Mouse (Mus musculus) cerebellum, adult 2 months (tissue): ENCODE data around the gene Mob3c. TPM values are rescaled to one million over a fixed set of nuclear protein-coding genes. Genes with fewer than 3 reads are reported as not detected.

Experiments used
- DNase-seq, 2 experiments: peaks; one replicate each; pipeline ENCODE4 v3.0.0; 2021
- H3K27ac ChIP-seq: fragments of 200-500 bp; 2 replicates; pipeline ENCODE4 v1.5.1; 2012; ENCODE audit warnings: low read length, control low read depth, inconsistent platforms; ENCODE audit not compliant: insufficient read depth
- H3K27me3 ChIP-seq: fragments of 200-500 bp; 2 replicates; pipeline ENCODE4 v1.6.1; 2012; ENCODE audit warnings: inconsistent platforms, mild to moderate bottlenecking, low read length, moderate library complexity; ENCODE audit not compliant: control insufficient read depth, insufficient read depth
- H3K4me1 ChIP-seq: fragments of 200-500 bp; 2 replicates; pipeline ENCODE4 v1.6.1; 2011; ENCODE audit warnings: low read length; ENCODE audit not compliant: control insufficient read depth, insufficient read depth
- H3K4me3 ChIP-seq: fragments of 200-500 bp; replicated peaks from 2 replicates; pipeline ENCODE3; 2011; ENCODE audit warnings: mild to moderate bottlenecking, low read depth, low read length, control low read depth; ENCODE audit not compliant: insufficient read depth
- CTCF ChIP-seq: fragments of 200-500 bp; IDR thresholded peaks from 2 replicates; pipeline ENCODE4 v1.5.1; 2011; ENCODE audit warnings: low read depth, mild to moderate bottlenecking, control low read depth, low read length, moderate library complexity, borderline replicate concordance; ENCODE audit not compliant: insufficient read depth
- POLR2A ChIP-seq: fragments of 200-500 bp; IDR thresholded peaks from 2 replicates; pipeline ENCODE4 v1.6.1; 2011; ENCODE audit warnings: low read length, control low read depth, borderline replicate concordance; ENCODE audit not compliant: insufficient read depth
- WGBS: fragments of 180-500 bp; shearing (Covaris S2); methylation state at CpG from one replicate; pipeline ENCODE4 v1.1.7; 2018; 5-methylcytosine and 5-hydroxymethylcytosine counted together
- polyA plus RNA-seq: library from polyadenylated mRNA; depleted of rRNA; stranded (reverse); fragments of >200 nt; gene quantifications from 2 replicates; pipeline ENCODE4 v1.2.3, GENCODE M21; 2012

Gene Mob3c
- polyA plus RNA-seq, 1 experiment: 11.1 TPM

GRCm38 (mm10) chr4:115850631-115851030, 22.7 kb downstream of the Mob3c start:
- H3K4me1 ChIP-seq: peaks cover 5% of the 10 kb centered on the region; the same call in 1 of the 2 replicates
- no peaks in the 10 kb centered on the region for H3K27me3 ChIP-seq
- no peak overlapping the region for H3K4me3 ChIP-seq
- WGBS: 69% methylated on average over 2 of the region's 2 CpGs
- no peak for DNase-seq
- TF ChIP-seq CTCF (no peak), POLR2A (no peak)
- H3K27ac ChIP-seq: no peak overlapping the region

DNA sequence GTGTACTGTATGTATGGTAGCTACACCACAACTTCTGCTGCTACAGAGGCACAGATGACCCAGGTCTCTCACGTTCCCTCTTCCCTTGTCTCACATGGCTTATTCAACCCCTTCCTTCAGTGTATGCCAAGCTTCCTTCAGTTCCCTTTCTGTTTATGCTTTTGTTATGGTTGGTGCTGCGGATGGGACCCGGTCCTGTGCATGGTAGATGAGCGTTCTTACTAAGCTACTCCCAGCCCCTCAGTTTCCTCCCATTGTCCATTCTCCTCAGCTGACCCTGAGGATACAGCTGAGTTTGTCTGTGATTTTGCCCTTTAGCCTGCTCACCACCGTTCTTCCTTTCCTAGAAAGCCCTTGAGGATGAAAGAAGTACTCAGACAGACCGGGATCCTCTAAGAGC, 23.7 kb downstream of the Mob3c start:
- WGBS: 88% methylated on average over 6 of the region's 6 CpGs

GRCm38 (mm10) chr4:115855100-115855499, 27.2 kb downstream of the Mob3c start:
- Histone ChIP-seq H3K4me3 (no peak overlapping the region), H3K27me3 (no peaks in the 10 kb centered on the region), H3K4me1 (no peaks in the 10 kb centered on the region), H3K27ac (no peak overlapping the region)
- DNase-seq: no peak
- WGBS: 39% methylated on average over 6 of the region's 6 CpGs
- TF ChIP-seq CTCF (no peak), POLR2A (no peak)

More for the DNA sequence above, 23.7 kb downstream of the Mob3c start:
- Histone ChIP-seq H3K27me3 (no peaks in the 10 kb centered on the region), H3K4me1 (peaks cover 5% of the 10 kb centered on the region; the same call in 1 of the 2 replicates), H3K4me3 (no peak overlapping the region), H3K27ac (no peak overlapping the region)
- TF ChIP-seq CTCF: no peak
- TF ChIP-seq POLR2A: no peak
- DNase-seq: no peak

GRCm38 (mm10) chr4:115855609-115856008, 27.7 kb downstream of the Mob3c start:
- TF ChIP-seq CTCF (no peak), POLR2A (no peak)
- Histone ChIP-seq H3K4me3 (no peak overlapping the region), H3K27me3 (no peaks in the 10 kb centered on the region), H3K4me1 (no peaks in the 10 kb centered on the region), H3K27ac (no peak overlapping the region)
- 33% methylated on average over 4 of the region's 4 CpGs for WGBS
- DNase-seq: no peak

- DNase-seq: no peak
- TF ChIP-seq POLR2A (no peak), CTCF (no peak)
- H3K27me3 ChIP-seq: no peaks in the 10 kb centered on the region
- H3K27ac ChIP-seq: no peak overlapping the region
- no peak overlapping the region for H3K4me3 ChIP-seq
- 72% methylated on average over 4 of the region's 4 CpGs for WGBS
- H3K4me1 ChIP-seq: no peaks in the 10 kb centered on the region
Observed at GRCm38 (mm10) chr4:115856282-115856681, 28.4 kb downstream of the Mob3c start.

DNA sequence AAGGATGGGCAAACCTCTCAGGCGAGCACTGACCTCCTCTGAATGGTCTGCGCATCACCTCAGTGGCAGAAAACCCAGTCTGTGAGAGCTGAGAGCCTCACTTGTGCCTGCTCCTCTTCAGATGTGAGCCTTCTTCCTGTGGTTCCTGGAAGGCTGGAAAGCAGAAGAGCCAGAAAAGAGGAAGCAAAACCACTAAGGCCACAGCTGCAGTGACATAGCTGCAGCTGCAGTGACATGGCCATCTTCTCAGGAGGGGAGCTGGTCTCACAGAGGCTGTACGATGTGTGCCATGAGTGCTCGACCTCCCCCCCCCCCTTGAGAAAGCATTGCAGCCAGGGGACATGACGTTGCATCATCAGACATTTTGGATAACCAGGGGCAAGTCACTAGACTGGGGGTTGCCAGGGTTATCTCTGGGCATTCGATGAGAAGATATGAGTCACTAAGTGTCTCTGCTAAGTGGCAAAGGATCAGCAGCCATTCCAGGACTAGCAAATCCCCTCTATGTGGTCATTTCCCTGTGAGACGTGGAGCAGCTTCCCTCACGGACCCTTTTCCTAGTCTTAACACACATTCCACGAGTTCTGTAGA, 29.5 kb downstream of the Mob3c start:
- Histone ChIP-seq H3K27me3 (no peaks in the 10 kb centered on the region), H3K4me3 (no peak overlapping the region), H3K4me1 (no peaks in the 10 kb centered on the region), H3K27ac (no peak overlapping the region)
- DNase-seq: no peak
- TF ChIP-seq POLR2A (no peak), CTCF (no peak)
- 83% methylated on average over 9 of the region's 9 CpGs for WGBS

- Histone ChIP-seq H3K4me1 (no peaks in the 10 kb centered on the region), H3K27me3 (no peaks in the 10 kb centered on the region), H3K27ac (no peak overlapping the region), H3K4me3 (no peak overlapping the region)
- no peak for TF ChIP-seq POLR2A
- no peak for TF ChIP-seq CTCF
- no peak for DNase-seq
- WGBS: 74% methylated on average over 7 of the region's 7 CpGs
Observed at GRCm38 (mm10) chr4:115863352-115863751, 35.5 kb downstream of the Mob3c start.

DNA sequence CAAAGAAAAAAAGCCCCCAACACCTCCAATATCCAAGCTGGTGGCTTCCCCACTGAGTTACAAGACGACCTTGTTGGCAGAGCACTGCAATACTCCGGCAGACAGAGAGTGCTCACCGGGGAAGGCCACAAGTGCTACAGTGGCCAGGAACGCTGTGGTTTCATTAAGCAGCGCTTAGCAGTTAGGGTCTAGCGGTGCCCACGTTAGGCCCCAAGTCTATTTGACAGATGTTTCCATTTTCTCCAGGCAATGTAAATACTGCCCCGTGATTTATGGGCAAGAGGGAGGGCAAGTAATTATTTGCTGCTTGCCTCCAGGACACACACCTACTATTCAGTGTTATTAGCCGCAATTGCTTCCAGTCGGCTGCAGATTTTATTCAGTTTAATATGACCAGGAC, 36.0 kb downstream of the Mob3c start:
- DNase-seq: no peak
- H3K4me1 ChIP-seq: no peaks in the 10 kb centered on the region

More for the DNA sequence above, 36.0 kb downstream of the Mob3c start:
- no peak overlapping the region for H3K27ac ChIP-seq
- 47% methylated on average over 10 of the region's 10 CpGs for WGBS
- TF ChIP-seq CTCF (no peak), POLR2A (no peak)
- H3K4me3 ChIP-seq: no peak overlapping the region
- no peaks in the 10 kb centered on the region for H3K27me3 ChIP-seq
